Mouse (Mus musculus): ENCODE results near the gene Odf2.
A peak's percentile ranks its signal among the peaks of the same experiment; 100 is the strongest.

Odf2 gene

GRCm38 (mm10) chr2:29940826-29941225 lies 51.8 kb downstream of the Odf2 start:
- DNase-seq, result no peak

- no peak for DNase-seq
These were observed 55.7 kb downstream of the Odf2 start for GRCm38 (mm10) chr2:29944723-29945122.

- no peak for DNase-seq
These were observed 59.9 kb downstream of the Odf2 start for GRCm38 (mm10) chr2:29948896-29949295.

GRCm38 (mm10) chr2:29961246-29961645 lies 72.2 kb downstream of the Odf2 start:
- no peak for DNase-seq

- peak; percentile 32 for DNase-seq
These were observed 75.6 kb downstream of the Odf2 start for GRCm38 (mm10) chr2:29964354-29965249.

- DNase-seq, result peak; percentile 97
These were observed 76.3 kb downstream of the Odf2 start, which contains the start of gene Sptan1 for GRCm38 (mm10) chr2:29965250-29965843. Gene Sptan1, plus strand, starts transcription at chr2:29965560.

- DNase-seq, result peak; percentile 60
These were observed 76.9 kb downstream of the Odf2 start for GRCm38 (mm10) chr2:29965906-29966305.

- DNase-seq, result no peak
These were observed 77.8 kb downstream of the Odf2 start for GRCm38 (mm10) chr2:29966826-29967225.

- DNase-seq, result no peak
These were observed 78.7 kb downstream of the Odf2 start for GRCm38 (mm10) chr2:29967768-29968167.

- DNase-seq, result no peak
These were observed 79.6 kb downstream of the Odf2 start for GRCm38 (mm10) chr2:29968638-29969037.

GRCm38 (mm10) chr2:29971838-29972635 lies 83.0 kb downstream of the Odf2 start:
- DNase-seq, result peak; percentile 48

- DNase-seq, result no peak
These were observed 84.5 kb downstream of the Odf2 start for GRCm38 (mm10) chr2:29973525-29973924.

- no peak for DNase-seq
These were observed 88.3 kb downstream of the Odf2 start for GRCm38 (mm10) chr2:29977307-29977706.

- no peak for DNase-seq
These were observed 91.6 kb downstream of the Odf2 start for GRCm38 (mm10) chr2:29980661-29981060.
